Mouse (Mus musculus) heart, adult 9 months (tissue): ENCODE measurements around the gene Wdr24.
"Not testable (repeated sequence)": the region's sequence is repeated elsewhere in the genome, so short reads cannot be mapped to it uniquely, and the experiment has no call there.

ENCODE experiments used
- DNase-seq, 2 experiments: peaks; one replicate each; pipeline ENCODE4 v3.0.0; 2022; ENCODE audit warnings: low spot score in 2 of 2

Wdr24 gene

DNA sequence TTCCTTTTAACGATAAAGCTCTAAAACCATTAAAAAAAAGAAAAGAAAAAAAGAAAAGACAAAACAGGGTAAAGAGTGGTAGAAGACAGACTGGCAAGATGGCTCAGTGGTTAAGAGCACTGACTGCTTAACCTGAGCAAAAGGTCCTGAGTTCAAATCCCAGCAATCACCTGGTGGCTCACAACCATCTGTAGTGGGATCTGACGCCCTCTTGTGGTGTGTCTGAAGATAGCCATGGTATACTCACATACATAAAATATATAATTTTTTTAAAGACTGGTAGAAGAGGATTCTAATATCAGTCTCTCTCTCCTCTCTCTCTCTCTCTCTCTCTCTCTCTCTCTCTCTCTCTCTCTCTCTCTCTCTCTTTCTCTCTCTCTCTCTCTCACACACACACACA is 16.0 kb upstream of the Wdr24 start:
- DNase-seq = not testable (repeated sequence)

DNA sequence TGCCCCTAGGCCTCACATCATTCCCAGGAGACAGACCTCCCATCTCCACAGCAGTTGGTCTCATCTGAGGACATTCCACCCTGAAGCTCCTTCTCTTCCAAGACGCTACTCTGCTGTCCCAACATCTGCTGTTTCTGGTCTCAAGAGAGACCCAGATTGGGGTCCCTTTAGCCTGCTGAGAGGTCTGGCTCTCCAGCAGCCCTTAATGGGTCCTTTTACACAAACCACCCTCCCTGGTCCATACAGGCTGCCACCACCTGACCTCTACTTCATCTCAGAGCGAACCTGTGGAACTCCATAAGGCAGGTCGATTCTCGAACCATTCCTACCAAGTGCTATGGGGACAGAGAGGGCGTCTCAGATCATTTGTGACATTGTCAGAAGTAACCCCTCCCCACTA is 15.4 kb upstream of the Wdr24 start:
- no peak for DNase-seq

- DNase-seq = peak; percentile 62 to 66
Observed at GRCm38 (mm10) chr17:25808789-25809605, 14.4 kb upstream of the Wdr24 start, which contains the start of gene Fbxl16. Fbxl16 (plus strand) TSS chr17:25809085.

GRCm38 (mm10) chr17:25809606-25810340 is 13.7 kb upstream of the Wdr24 start:
- DNase-seq = no peak

DNA sequence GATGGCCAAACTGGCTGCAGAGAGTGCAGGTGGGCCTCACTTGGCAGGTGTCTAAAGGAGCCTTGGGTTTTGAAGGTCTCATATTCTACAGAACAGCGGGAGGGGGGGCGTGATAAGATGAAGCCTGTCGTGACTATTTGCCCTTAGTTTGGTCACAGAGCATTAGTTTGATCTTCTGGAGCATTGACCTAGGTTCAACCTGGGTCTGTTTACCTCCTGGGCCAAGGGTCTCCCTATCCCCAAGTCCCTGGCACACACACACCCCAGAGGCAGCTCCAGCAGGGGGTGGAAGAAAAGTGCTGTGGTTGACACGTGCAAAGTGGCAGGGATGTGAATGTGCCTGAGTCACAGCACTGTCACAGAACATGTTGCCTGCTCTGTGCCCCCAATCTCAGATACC is 12.5 kb upstream of the Wdr24 start:
- DNase-seq = no peak

DNA sequence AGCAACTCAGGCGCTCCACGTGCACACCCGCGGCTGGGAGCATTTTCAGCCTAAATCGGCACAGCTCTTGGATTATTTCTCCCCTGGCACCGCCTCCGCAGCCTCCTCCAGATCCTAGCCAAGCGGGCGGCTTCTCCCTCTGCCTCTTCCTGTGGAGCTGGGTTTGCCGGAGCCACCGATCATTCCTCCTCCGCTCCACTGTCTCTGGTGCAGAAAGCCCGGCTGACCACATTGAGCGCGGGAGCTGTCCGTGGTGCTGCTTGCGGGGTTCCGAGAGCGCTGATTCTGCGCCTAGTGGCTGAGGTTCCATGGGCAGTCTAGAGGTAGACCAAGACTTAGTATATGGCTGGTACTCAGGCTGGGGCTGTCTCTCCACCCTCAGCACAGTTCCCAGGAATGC is 10.0 kb upstream of the Wdr24 start:
- DNase-seq = peak in 1 of 2 experiments; percentile 51

DNA sequence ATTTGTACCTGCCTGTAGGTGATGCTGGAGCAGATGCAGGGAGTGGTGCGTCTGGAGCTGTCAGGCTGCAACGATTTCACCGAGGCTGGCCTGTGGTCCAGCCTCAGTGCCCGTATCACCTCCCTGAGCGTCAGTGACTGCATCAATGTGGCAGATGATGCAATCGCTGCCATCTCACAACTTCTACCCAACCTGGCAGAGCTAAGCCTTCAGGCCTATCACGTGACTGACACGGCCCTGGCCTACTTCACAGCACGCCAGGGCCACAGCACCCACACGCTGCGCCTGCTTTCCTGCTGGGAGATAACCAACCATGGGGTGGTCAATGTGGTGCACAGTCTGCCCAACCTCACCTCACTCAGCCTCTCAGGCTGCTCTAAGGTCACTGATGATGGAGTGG is 5.8 kb upstream of the Wdr24 start:
- no peak for DNase-seq

DNA sequence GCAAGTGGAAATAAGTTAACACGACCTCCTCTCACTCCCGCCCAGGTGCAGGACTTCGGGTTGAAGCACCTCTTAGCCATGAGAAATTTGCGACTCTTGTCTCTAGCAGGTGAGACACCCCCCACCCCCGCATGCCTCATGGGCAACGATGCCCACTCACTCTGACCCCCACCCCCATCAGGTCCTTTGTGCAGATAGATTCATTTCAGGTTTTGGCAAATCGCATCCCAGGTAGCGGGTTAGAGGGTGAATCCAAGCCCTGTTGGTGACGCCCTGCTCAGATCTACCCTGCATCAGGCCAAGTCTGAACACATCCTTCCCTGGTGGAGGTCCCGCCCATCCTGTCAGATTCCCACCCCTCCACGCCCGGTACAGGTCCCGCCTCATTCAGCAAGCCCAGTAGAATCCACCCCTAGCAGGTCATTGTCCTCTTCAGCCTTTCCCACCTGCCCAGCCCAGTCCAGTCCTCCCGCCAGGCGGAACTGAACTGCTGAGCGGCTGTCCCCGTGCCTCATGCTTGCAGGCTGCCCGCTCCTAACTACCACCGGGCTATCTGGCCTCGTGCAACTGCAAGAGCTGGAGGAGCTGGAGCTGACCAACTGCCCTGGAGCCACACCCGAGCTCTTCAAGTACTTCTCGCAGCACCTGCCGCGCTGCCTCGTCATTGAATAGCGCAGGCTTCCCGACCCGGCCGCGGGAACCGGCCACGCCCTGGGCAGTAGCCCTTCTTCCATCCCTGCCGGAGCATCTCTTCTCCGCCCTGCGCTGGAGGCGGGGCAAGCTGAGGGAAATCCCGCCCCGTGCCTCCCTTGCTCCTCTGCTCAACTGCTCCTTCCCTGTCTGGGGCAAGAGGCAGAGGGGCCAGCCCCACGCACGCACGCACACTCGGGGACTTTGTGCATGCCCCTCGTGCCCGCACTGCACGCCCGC is 4.3 kb upstream of the Wdr24 start:
- no peak for DNase-seq

- DNase-seq = no peak
Observed at GRCm38 (mm10) chr17:25824362-25825142, 1.1 kb downstream of the Wdr24 start.

GRCm38 (mm10) chr17:25825311-25825710 is 1.9 kb downstream of the Wdr24 start:
- DNase-seq = no peak

DNA sequence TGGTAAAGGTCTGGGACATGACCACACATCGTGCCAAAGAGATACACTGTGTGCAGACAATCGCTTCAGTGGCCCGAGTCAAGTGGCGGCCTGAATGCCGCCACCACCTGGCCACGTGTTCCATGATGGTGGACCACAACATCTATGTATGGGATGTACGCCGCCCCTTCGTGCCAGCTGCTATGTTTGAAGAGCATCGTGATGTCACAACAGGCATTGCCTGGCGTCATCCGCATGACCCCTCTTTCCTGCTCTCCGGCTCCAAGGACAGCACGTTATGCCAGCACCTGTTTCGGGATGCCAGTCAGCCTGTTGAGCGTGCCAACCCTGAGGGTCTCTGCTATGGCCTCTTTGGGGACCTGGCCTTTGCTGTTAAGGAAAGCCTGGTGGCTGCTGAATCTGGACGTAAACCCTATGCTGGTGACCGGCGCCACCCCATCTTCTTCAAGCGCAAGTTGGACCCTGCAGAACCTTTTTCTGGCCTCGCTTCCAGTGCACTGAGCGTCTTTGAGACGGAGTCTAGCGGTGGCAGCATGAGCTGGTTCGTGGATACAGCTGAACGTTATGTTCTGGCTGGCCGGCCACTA is 2.6 kb downstream of the Wdr24 start:
- DNase-seq = no peak

GRCm38 (mm10) chr17:25827011-25827410 is 3.6 kb downstream of the Wdr24 start:
- no peak for DNase-seq

DNA sequence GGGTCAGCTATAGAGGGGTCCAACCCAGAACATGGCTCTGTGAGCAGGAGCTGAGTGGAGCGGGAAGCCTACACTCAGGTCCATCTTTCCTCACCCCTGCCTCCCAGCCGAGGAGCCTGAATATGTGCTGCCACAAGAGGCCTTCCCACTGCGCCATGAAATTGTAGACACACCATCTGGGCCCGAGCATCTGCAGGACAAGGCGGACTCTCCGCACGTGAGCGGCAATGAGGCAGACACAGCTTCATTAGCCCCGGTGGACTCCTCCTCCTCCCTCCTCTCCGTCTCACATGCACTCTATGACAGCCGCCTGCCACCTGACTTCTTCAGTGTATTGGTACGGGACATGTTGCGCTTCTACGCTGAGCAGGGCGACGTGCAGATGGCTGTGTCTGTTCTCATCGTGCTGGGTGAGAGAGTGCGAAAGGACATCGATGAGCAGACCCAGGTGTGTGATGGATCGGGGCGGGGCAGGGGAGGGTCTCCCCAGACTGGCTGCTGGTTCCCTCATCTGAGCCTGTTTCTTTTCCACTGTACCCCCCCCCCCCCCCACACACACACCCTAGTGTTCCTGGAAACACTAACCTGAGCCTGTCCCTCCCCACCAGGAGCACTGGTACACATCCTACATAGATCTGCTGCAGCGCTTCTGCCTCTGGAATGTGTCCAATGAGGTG is 4.3 kb downstream of the Wdr24 start:
- DNase-seq = no peak

GRCm38 (mm10) chr17:25828223-25828594 is 4.8 kb downstream of the Wdr24 start:
- DNase-seq = no peak

DNA sequence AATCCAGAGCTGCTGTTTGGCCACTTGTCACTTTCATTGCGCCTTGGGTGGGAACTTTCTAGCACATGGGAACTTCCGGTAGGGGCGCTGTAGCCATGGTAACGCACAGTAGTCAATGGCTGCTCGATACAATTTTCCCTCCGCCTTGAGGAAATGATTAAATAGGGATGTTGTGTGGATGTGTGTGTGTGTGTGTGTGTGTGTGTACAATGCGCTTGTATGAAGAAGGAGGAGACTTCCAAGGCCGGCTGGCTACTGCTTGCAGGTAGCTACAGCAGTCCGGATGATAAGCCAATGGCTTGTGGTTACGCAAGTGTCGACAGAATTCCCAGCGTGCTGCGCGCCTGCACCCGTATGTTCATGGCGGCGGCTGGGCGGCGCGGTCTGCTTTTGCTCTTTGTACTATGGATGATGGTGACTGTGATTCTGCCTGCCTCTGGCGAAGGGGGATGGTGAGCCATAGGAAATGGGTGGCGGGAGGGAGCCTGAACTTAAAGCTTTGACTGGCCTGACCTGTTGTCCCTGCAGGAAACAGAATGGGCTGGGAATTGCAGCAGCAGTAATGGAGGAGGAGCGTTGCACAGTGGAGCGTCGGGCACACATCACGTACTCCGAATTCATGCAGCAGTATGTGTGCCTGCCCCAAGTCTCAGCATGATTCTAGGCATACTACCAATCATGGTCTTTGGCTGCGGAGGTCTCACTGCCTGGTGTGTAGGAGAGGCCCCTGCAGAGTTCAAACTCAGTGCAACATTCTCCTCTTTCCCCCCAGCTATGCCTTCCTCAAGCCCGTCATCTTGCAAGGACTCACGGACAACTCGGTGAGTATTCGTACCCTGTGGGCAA is 5.5 kb downstream of the Wdr24 start, which contains the start of gene Jmjd8:
TSS of gene Jmjd8 (plus strand) at position 156 of the 846 bp plus-strand sequence.
- DNase-seq = peak; percentile 79 to 80

- no peak for DNase-seq
Observed at GRCm38 (mm10) chr17:25829558-25830017, 6.2 kb downstream of the Wdr24 start.

DNA sequence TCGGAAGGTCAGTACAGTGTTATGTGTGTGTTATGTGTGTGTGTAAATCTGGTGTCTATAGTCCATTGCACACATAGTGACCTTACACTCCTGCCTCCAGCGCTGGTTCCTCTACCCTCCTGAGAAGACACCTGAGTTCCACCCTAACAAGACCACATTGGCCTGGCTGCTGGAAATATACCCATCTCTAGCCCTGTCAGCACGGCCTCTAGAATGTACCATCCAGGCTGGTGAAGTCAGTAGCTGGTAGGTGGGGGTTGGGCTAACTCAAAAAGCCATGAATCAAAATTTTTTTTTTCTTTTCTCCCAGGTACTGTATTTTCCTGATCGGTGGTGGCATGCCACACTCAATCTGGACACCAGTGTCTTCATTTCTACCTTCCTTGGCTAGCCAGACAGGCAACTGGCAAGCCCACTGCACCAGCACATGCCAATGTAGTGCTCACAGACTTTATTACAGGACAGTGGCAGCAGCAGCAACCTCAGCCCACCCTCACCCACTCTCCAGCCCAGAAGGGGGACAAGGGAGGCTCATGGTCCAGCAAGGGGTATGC is 6.8 kb downstream of the Wdr24 start:
- no peak for DNase-seq

- no peak for DNase-seq
Observed at GRCm38 (mm10) chr17:25830806-25831431, 7.5 kb downstream of the Wdr24 start.
